Mouse (Mus musculus): ENCODE results near the gene Cars. TPM values are rescaled to one million over a fixed set of nuclear protein-coding genes. Genes with fewer than 3 reads are reported as not detected.

Gene Cars
- polyA plus RNA-seq, 1 experiment: 13.6 TPM

DNA sequence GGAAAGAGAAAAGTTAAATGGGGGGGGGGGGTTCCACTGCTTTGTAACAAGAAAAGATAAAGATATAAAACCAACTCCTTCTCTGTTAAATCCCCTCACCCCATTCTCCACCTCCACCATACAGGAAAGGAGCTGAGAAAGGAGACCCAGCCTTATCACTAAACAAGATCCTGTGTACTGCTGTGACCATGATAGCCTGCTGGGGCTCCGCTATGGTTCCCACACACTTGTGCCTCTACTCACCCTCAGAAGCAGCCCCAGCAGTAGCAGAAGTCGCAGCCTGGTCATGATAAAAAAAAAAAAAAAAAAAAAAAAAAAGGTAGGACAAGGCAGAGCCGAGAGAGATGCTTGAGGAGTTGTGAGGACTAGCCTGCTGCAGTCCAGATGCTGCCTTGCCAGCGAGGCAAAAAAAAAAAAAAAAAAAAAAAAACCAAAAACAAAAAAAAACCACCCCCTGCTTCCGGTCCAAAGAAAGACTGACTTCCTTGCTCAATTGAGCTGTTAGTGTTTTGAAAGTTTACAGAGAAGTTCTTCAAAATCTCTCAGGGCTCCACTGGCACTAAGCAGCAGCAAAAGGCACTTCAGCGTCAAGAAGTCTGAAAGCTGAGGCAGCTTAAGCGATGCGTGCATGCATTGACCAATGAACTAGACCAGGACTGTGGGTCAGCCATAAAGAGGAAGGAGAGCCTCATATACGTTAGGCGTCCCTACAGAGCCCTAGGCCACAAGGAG is 27.8 kb upstream of the Cars start:
- TF ChIP-seq POLR2A (IDR thresholded peaks at IDR 0.05; ENCODE audit: low read depth, low read length) (no peak), CTCF (IDR thresholded peaks at IDR 0.05; ENCODE audit: extremely low read depth, insufficient read length, insufficient replicate concordance, low read depth, low read length) (no peak)
- Histone ChIP-seq H3K4me1 (ENCODE audit: control insufficient read depth, insufficient read depth, insufficient read length, low read length) (no peaks in the 10 kb centered on the region), H3K27ac (ENCODE audit: insufficient read depth, low read depth, low read length) (peak overlapping the region; percentile 69), H3K27me3 (ENCODE audit: control insufficient read depth, insufficient read depth, low read length) (no peaks in the 10 kb centered on the region; the same call in 1 of the 2 replicates), H3K36me3 (ENCODE audit: control insufficient read depth, insufficient read depth, low read length) (no peaks in the 10 kb centered on the region), H3K4me3 (ENCODE audit: low read depth, low read length) (peak overlapping the region; percentile 40; the same call in 1 of the 2 replicates)
- 53% methylated on average over 10 of the region's 10 CpGs for WGBS

DNA sequence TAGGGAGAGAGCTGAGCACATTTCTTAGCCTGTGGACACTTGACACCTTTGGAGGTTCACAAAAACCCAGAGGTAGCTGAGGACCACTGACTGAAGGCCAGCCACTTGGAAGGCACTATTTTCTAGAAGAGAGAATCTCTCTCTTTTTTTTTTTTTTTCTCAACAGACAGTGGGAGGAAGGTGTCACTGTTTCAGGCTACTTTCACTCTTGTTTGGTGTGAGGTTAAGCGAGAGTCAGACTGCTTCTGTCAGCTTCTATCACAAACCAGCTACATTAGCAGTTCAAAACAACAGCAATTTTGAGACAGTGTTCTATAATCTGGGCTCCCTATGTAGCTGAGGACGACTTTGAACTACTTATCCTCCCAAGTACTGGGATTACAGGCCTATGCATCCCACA is 26.3 kb upstream of the Cars start:
- no peak for TF ChIP-seq POLR2A (IDR thresholded peaks at IDR 0.05; ENCODE audit: low read depth, low read length)
- no peak for TF ChIP-seq CTCF (IDR thresholded peaks at IDR 0.05; ENCODE audit: extremely low read depth, insufficient read length, insufficient replicate concordance, low read depth, low read length)
- Histone ChIP-seq H3K36me3 (ENCODE audit: control insufficient read depth, insufficient read depth, low read length) (no peaks in the 10 kb centered on the region), H3K27ac (ENCODE audit: insufficient read depth, low read depth, low read length) (no peak overlapping the region), H3K4me3 (ENCODE audit: low read depth, low read length) (no peak overlapping the region), H3K27me3 (ENCODE audit: control insufficient read depth, insufficient read depth, low read length) (no peaks in the 10 kb centered on the region), H3K4me1 (ENCODE audit: control insufficient read depth, insufficient read depth, insufficient read length, low read length) (no peaks in the 10 kb centered on the region)
- 65% methylated on average over 2 of the region's 2 CpGs for WGBS

DNA sequence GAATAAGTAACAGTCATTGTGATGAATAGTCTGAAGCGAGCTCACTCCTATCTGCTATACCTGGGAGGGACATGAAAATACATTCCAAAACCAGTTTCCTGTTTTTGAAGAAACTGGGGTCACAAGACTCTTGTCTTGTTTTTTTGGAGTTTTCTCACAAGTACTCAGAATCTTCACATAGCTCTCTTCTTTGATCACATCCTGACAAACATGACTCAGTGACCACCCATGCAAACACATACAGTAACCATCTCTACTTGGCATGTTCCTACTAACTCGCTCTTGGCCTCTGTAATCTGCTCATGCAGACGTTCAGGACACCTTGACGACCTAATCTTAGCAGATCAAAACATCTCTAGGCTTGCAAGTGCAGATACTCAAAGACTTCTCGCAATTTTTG is 25.3 kb upstream of the Cars start:
- no peaks in the 10 kb centered on the region for H3K36me3 ChIP-seq (ENCODE audit: control insufficient read depth, insufficient read depth, low read length)
- TF ChIP-seq POLR2A (IDR thresholded peaks at IDR 0.05; ENCODE audit: low read depth, low read length) (no peak), CTCF (IDR thresholded peaks at IDR 0.05; ENCODE audit: extremely low read depth, insufficient read length, insufficient replicate concordance, low read depth, low read length) (no peak)
- no peaks in the 10 kb centered on the region for H3K27me3 ChIP-seq (ENCODE audit: control insufficient read depth, insufficient read depth, low read length)
- H3K27ac ChIP-seq (ENCODE audit: insufficient read depth, low read depth, low read length): no peak overlapping the region
- 59% methylated on average over 5 of the region's 5 CpGs for WGBS
- no peaks in the 10 kb centered on the region for H3K4me1 ChIP-seq (ENCODE audit: control insufficient read depth, insufficient read depth, insufficient read length, low read length)
- no peak overlapping the region for H3K4me3 ChIP-seq (ENCODE audit: low read depth, low read length)

DNA sequence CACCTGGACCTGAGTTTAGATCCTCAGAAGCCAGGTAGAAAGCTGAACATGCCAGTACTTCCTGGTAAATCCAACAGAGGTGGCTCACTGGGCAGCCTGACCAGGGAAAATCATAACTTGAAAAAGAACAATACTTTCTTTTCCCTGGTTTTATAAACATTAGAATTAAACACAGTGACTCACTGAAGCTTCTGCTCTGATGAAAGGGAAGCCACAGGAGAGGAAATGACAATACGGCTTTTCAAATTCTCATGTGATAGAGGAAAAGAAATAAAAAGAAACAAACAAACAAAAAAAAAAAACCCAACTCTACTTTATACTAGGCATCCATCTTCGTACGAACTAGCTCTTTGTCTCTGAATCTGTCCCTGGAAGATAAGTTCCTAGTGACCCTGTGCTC is 24.7 kb upstream of the Cars start:
- WGBS: 63% methylated on average over 3 of the region's 3 CpGs
- H3K4me3 ChIP-seq (ENCODE audit: low read depth, low read length): no peak overlapping the region

DNA sequence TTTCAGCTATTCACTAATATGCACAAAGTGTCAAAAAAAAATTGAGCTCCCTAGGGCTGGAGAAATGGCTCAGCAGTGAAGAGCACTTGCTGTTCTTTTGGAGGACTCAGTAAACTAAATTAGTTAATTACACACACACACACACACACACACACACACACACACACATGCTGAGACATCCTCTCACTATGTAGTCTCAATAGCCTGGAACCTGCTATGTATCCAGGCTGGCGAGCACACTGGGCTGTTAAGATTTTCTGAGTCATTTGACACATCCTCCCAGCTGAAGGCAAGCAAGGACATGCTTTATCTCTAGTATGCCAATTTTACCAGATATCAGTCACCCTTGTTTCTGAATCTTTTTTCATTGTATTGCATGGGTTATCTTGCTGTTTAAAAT is 21.1 kb upstream of the Cars start:
- H3K36me3 ChIP-seq (ENCODE audit: control insufficient read depth, insufficient read depth, low read length): no peaks in the 10 kb centered on the region
- TF ChIP-seq CTCF (IDR thresholded peaks at IDR 0.05; ENCODE audit: extremely low read depth, insufficient read length, insufficient replicate concordance, low read depth, low read length) (no peak), POLR2A (IDR thresholded peaks at IDR 0.05; ENCODE audit: low read depth, low read length) (no peak)
- no peaks in the 10 kb centered on the region for H3K27me3 ChIP-seq (ENCODE audit: control insufficient read depth, insufficient read depth, low read length)
- no peaks in the 10 kb centered on the region for H3K4me1 ChIP-seq (ENCODE audit: control insufficient read depth, insufficient read depth, insufficient read length, low read length)
- H3K27ac ChIP-seq (ENCODE audit: insufficient read depth, low read depth, low read length): no peak overlapping the region
- WGBS: 19% methylated on average over 1 of the region's 1 CpGs
- H3K4me3 ChIP-seq (ENCODE audit: low read depth, low read length): no peak overlapping the region

More for the DNA sequence above, 24.7 kb upstream of the Cars start:
- H3K4me1 ChIP-seq (ENCODE audit: control insufficient read depth, insufficient read depth, insufficient read length, low read length): no peaks in the 10 kb centered on the region
- no peaks in the 10 kb centered on the region for H3K36me3 ChIP-seq (ENCODE audit: control insufficient read depth, insufficient read depth, low read length)
- H3K27ac ChIP-seq (ENCODE audit: insufficient read depth, low read depth, low read length): no peak overlapping the region
- no peaks in the 10 kb centered on the region for H3K27me3 ChIP-seq (ENCODE audit: control insufficient read depth, insufficient read depth, low read length)
- no peak for TF ChIP-seq POLR2A (IDR thresholded peaks at IDR 0.05; ENCODE audit: low read depth, low read length)
- no peak for TF ChIP-seq CTCF (IDR thresholded peaks at IDR 0.05; ENCODE audit: extremely low read depth, insufficient read length, insufficient replicate concordance, low read depth, low read length)

DNA sequence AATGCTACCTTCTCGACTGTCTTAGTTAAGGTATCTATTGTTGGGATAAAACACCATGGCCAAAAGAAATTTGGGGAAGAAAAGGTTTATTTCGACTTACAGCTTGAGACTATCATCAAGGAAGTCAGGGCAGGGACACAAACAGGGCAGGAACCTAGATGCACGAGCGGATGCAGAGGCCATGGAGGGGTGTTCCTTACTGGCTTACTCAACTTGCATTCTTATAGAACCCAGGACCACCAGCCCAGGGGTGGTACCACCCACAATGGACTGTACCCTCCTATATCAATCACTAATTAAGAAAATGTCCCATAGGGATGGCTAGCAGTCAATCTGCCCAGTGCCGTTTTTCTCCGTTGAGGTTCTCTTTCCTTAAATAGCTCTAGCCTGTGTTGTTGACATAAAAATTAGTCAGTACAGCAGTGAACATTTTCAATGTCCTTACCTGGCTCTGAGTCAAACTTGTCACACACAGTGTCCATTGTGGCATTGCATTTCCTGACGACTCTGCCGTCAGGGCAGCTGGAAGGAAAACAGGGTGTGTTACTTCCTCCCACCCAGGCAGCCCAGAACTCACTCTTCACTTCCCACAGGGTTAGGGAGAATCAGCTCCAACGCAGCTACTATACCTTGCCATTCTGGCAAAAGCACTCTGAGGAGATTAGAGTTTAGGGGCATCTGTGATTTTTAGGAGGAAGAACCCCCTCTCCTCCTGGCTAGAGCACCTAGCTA is 14.7 kb upstream of the Cars start:
- WGBS: 24% methylated on average over 9 of the region's 9 CpGs
- H3K4me3 ChIP-seq (ENCODE audit: low read depth, low read length): no peak overlapping the region
- H3K27ac ChIP-seq (ENCODE audit: insufficient read depth, low read depth, low read length): no peak overlapping the region
- H3K36me3 ChIP-seq (ENCODE audit: control insufficient read depth, insufficient read depth, low read length): no peaks in the 10 kb centered on the region
- no peak for TF ChIP-seq POLR2A (IDR thresholded peaks at IDR 0.05; ENCODE audit: low read depth, low read length)
- TF ChIP-seq CTCF (IDR thresholded peaks at IDR 0.05; ENCODE audit: extremely low read depth, insufficient read length, insufficient replicate concordance, low read depth, low read length): no peak
- no peaks in the 10 kb centered on the region for H3K4me1 ChIP-seq (ENCODE audit: control insufficient read depth, insufficient read depth, insufficient read length, low read length)
- H3K27me3 ChIP-seq (ENCODE audit: control insufficient read depth, insufficient read depth, low read length): no peaks in the 10 kb centered on the region

DNA sequence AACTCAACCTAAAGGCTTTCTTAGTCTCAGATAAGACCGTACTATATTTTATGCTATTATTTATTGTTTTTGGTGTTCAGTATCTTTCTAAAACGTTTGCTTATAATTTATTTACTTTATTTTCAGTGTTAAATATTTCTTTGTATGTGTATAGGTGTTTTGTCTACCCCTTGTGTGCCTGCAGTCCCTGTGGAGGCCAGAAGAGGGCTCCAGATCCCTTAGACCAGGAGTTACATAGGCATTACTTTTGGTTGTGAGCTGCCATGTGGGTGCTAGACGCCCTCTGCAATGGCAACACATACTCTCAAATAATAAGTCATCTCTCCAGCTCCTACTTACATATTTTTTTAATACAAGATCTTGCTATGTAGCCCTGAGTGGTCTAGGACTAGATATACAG is 12.3 kb upstream of the Cars start:
- Histone ChIP-seq H3K4me3 (ENCODE audit: low read depth, low read length) (no peak overlapping the region), H3K4me1 (ENCODE audit: control insufficient read depth, insufficient read depth, insufficient read length, low read length) (no peaks in the 10 kb centered on the region), H3K27me3 (ENCODE audit: control insufficient read depth, insufficient read depth, low read length) (no peaks in the 10 kb centered on the region), H3K36me3 (ENCODE audit: control insufficient read depth, insufficient read depth, low read length) (no peaks in the 10 kb centered on the region), H3K27ac (ENCODE audit: insufficient read depth, low read depth, low read length) (no peak overlapping the region)
- 61% methylated on average over 3 of the region's 3 CpGs for WGBS
- TF ChIP-seq POLR2A (IDR thresholded peaks at IDR 0.05; ENCODE audit: low read depth, low read length) (no peak), CTCF (IDR thresholded peaks at IDR 0.05; ENCODE audit: extremely low read depth, insufficient read length, insufficient replicate concordance, low read depth, low read length) (peak; percentile 43; the same call in 1 of the 2 replicates)

Measured in small intestine, adult 2 months (tissue).